Comparison of ENCODE assay signal across 8 mouse cellular contexts in the genomic region with DNA sequence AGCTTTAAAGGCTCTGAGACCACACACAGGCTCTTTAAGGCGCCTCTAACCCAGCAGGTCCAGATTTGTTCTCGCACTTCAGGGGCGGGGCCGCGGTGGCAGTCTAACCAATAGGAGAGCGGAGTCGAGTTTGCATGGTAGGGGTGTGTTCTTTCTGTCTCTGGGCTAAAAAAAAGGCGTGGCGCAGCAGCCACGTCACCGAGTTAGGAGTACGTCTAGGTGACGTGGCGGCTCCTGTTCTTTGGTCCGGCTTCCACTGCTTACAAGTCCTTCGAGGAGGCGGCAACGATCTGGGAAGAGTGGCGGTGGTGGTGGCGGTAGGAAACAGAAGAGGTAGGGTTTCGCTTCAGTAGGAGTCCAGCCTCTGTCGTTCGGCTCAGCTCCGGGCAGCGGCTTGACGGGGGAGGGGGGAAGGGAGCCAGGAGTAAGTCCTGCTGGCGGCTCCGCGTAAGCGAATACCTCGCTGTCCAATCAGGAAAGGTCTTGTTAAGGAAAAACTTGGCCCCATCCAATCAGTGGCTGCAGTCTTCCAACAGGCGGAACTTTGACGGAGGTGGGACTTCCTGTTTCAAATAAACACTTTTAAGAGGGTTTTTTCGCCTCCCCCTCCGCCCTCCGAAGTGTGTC. TPM values are rescaled to one million over a fixed set of nuclear protein-coding genes. Genes with fewer than 3 reads are reported as not detected.
DNase-seq lines count a peak whose midpoint lies in the region; ATAC-seq and TF ChIP-seq lines count a peak whose summit lies in the region.

A gene (plus strand): TSS at position 171 of the 627 bp plus-strand sequence.

- H3K27ac ChIP-seq in cortical plate, adult 2 months (ENCODE audit: insufficient read depth, low read length) = peak within 1 kb of the TSS; percentile 93

- peaks cover 5% of the 10 kb centered on the region; the same call in 1 of the 2 replicates for H3K4me1 ChIP-seq in cortical plate, adult 2 months (ENCODE audit: control insufficient read depth, insufficient read depth, low read length)
- peaks cover 46% of the 10 kb centered on the region for H3K4me1 ChIP-seq in megakaryocyte, embryonic 14.5 days

- TF ChIP-seq POLR2A in cortical plate, adult 2 months (IDR thresholded peaks at IDR 0.05; ENCODE audit: extremely low read depth, insufficient read depth, low read length) = peak; percentile 77

- H3K27me3 ChIP-seq in megakaryocyte, embryonic 14.5 days (replicated peaks) = no peaks in the 10 kb centered on the region

- no peaks in the 10 kb centered on the region for H3K9me3 ChIP-seq in megakaryocyte, embryonic 14.5 days

- peak; percentile 97 for ATAC-seq in activated CD4-positive, CD25-positive, alpha-beta regulatory T cell, adult 4 months

- TF ChIP-seq CTCF in cortical plate, adult 2 months (IDR thresholded peaks at IDR 0.05; ENCODE audit: extremely low read depth, insufficient read depth, low read length) = no peak

- H3K4me3 ChIP-seq in cortical plate, adult 2 months (ENCODE audit: insufficient read depth, low read length) = peak within 1 kb of the TSS; percentile 53
- peak within 1 kb of the TSS; percentile 99 for H3K4me3 ChIP-seq in megakaryocyte, embryonic 14.5 days (replicated peaks)

- peaks cover 77% of the 10 kb centered on the region for H3K36me3 ChIP-seq in megakaryocyte, embryonic 14.5 days (replicated peaks; ENCODE audit: low read length)

- peak; percentile 92 to 95 for DNase-seq in gastrocnemius, adult 8-10 months (ENCODE audit: low spot score in 2 of 2)
- peak; percentile 98 for DNase-seq in hindlimb bud, embryonic 11.5 days (ENCODE audit: extremely low spot score, low read depth, low spot score)
- DNase-seq in left cerebral cortex, adult 8-10 months (ENCODE audit: low spot score in 2 of 2) = peak; percentile 93 to 97
- peak; percentile 98 for DNase-seq in right cerebral cortex, postnatal 10 days (ENCODE audit: low spot score in 2 of 2)
- DNase-seq in urinary bladder, postnatal 25 days (ENCODE audit: low spot score) = peak; percentile 84

RNA-seq across cellular contexts. Expression of the gene that starts here (rescaled TPM):
- polyA plus RNA-seq in activated CD4-positive, CD25-positive, alpha-beta regulatory T cell, adult 4 months (2017; shearing (Covaris generic)) = 100 to 1,000 TPM; 109 to 113 TPM
- polyA plus RNA-seq in cortical plate, adult 2 months (2012; rRNA removed) = 106 and 109 TPM in 2 replicates
- total RNA-seq in gastrocnemius, adult 8-10 months (2022) = 10 to 100 TPM; 12.3 to 19.8 (median 14.9) TPM
- total RNA-seq in left cerebral cortex, adult 8-10 months (2022) = 10 to 100 TPM; 59.6 to 66.4 (median 65.6) TPM
- polyA plus RNA-seq in megakaryocyte, embryonic 14.5 days (2012; ENCODE audit: insufficient read depth, low replicate concordance) = 18.8 and 39.1 TPM in 2 replicates

Comparison
In these comparisons a context has a peak if more than half of its experiments do, and no peak if none do; other contexts are left out.
1. Peak in every context shown above with its lines: DNase-seq, ATAC-seq, H3K4me3 ChIP-seq and H3K27ac ChIP-seq.